Mouse (Mus musculus): ENCODE results near the gene Adig.

The Adig gene

GRCm38 (mm10) chr2:158539433-158540305 is 37.3 kb downstream of the Adig start:
- in situ Hi-C loops (cut with MboI, MseI), result loop anchor here (5.0 kb wide), 4 partner anchors 98 to 318 kb away; no protein-coding TSS in a partner anchor

DNA sequence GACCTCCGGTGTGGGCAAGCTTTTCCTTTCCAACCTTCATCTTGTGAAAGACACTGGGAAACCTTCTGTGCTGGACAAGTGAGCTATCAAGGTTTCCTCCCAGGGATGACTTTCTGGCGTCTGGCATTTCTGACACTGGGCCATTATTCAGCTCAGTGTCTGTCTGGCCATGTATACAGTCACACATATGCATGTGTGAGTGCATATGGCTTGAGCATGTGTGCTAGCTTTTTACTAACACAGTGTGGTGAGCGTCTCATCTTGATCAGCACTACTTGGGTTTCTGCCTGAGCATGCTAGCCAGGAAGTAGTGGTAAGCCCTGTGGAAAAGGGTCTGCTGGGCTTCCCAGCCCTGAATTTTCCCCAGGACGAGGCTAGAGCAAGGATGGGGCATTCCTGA is 38.9 kb downstream of the Adig start:
- in situ Hi-C loops (cut with MboI, MseI), result loop anchor here (5.0 kb wide), 4 partner anchors 96 to 316 kb away; no protein-coding TSS in a partner anchor

GRCm38 (mm10) chr2:158545266-158545665 is 42.9 kb downstream of the Adig start:
- in situ Hi-C loops (cut with MboI, MseI), result loop anchor here in 1 of 2 experiments (5.0 kb wide), 1 partner anchor 212 kb away; no protein-coding TSS in a partner anchor

DNA sequence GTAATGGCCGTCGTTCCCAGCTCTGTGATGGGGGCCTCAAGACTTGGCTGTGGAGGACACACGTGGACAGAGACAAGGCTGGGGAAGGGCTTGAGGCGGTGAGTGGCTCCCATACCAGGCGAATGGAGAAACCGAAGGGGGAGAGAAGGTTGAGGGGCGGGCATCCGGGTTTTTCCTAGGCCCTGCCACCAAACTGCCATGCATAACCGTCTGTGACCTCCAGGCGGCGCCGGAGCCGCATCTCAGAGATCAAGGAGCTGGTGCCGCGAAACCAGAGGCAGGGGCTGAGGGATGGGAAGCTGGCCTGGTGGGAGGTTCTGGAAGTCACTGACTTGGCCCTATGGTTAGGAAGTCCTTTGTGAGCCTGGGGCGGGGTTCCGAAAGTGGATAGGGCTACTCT is 44.3 kb downstream of the Adig start:
- in situ Hi-C loops (cut with MboI, MseI), result loop anchor here in 1 of 2 experiments (5.0 kb wide), 1 partner anchor 211 kb away; no protein-coding TSS in a partner anchor

GRCm38 (mm10) chr2:158550067-158550466 is 47.7 kb downstream of the Adig start:
- in situ Hi-C loops (cut with MboI, MseI), result loop anchor here in 1 of 2 experiments (5.0 kb wide), 1 partner anchor 197 kb away; no protein-coding TSS in a partner anchor

- in situ Hi-C loops (cut with MboI, MseI), result loop anchor here in 1 of 2 experiments (5.0 kb wide), 1 partner anchor 193 kb away; no protein-coding TSS in a partner anchor
Measured at GRCm38 (mm10) chr2:158554366-158554765, 52.0 kb downstream of the Adig start.

DNA sequence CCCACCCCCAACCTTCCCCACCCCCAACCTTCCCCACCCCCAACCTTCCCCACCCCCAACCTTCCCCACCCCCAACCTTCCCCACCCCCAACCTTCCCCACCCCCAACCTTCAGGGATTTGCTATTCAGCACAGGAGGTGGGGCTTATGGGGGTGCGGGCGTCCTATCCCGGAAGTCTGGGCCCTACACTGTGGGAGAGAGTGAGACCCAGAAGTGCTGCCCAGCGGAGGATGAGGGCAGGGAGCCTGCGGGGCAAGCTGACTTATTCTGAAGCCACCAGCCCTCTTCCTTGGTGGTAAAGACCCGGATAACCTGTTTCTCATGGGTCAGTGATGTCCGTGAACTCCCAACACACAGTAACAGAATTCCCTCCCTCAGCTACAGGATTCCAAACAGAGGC is 52.8 kb downstream of the Adig start:
- in situ Hi-C loops (cut with MboI, MseI), result no loop called here

- in situ Hi-C loops (cut with MboI, MseI), result no loop called here
Measured at GRCm38 (mm10) chr2:158555812-158556211, 53.4 kb downstream of the Adig start.

DNA sequence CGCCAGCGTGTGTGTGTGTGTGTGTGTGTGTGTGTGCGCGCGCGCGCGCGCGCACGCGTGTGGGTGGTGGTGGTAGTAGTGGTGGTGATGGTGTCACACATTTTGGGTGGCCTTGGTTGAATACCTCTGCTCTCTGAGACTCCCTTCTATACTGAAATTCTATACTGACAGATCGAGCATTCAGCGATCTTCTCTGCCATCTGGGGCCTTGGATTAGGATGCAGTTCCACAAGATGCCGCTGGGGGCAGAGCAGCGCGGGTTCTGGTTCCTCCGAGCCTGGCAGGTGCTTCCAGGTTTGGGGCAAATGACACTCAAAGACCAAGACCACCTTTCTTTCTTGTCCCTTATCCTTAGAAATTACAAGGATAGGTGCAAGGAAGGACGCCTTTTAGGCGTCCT is 53.8 kb downstream of the Adig start:
- in situ Hi-C loops (cut with MboI, MseI), result no loop called here

- in situ Hi-C loops (cut with MboI, MseI), result no loop called here
Measured at GRCm38 (mm10) chr2:158556750-158557149, 54.3 kb downstream of the Adig start.
